Mouse (Mus musculus) activated CD4-positive, CD25-positive, alpha-beta regulatory T cell, adult 4 months (primary cell): Measurements from ENCODE around the gene Gm4763. TPM values are rescaled to one million over a fixed set of nuclear protein-coding genes. Genes with fewer than 3 reads are reported as not detected.

Experiments
- polyA plus RNA-seq, 2 experiments: library from polyadenylated mRNA; unstranded; fragments of 100-300 nt; shearing (Covaris generic); gene quantifications; one replicate each; pipeline ENCODE4 v1.2.1; 2017

The Gm4763 gene
- polyA plus RNA-seq, 2 experiments from 2014 or later: not detected

Other genes with a start within 250 kb of the Gm4763 start
- not detected for gene Cadm4, start 244.9 kb downstream of the Gm4763 start, polyA plus RNA-seq
- gene Zfp428, start 219.9 kb downstream of the Gm4763 start, polyA plus RNA-seq: not detected
- under 1 TPM in 1 of 2 experiments, not detected in 1; 0.17 TPM for gene AC161166.1, start 214.5 kb downstream of the Gm4763 start, polyA plus RNA-seq
- 1 to 10 TPM; 1.5 to 1.8 TPM for gene Irgq, start 196.2 kb downstream of the Gm4763 start, polyA plus RNA-seq
- gene Pinlyp, start 180.8 kb downstream of the Gm4763 start, polyA plus RNA-seq: not detected
- gene Xrcc1, start 180.6 kb downstream of the Gm4763 start, polyA plus RNA-seq: 10 to 100 TPM; 19.9 to 30.3 TPM
- 10 to 100 TPM; 19.0 to 21.6 TPM for gene Ethe1, start 139.4 kb downstream of the Gm4763 start, polyA plus RNA-seq
- under 1 TPM in 1 of 2 experiments, not detected in 1; 0.12 TPM for gene Zfp575, start 139.3 kb downstream of the Gm4763 start, polyA plus RNA-seq
- under 1 TPM; 0.25 to 0.73 TPM for gene Phldb3, start 116.1 kb downstream of the Gm4763 start, polyA plus RNA-seq
- not detected for gene Lypd3, start 90.4 kb downstream of the Gm4763 start, polyA plus RNA-seq
- not detected for gene Tex101, start 50.2 kb downstream of the Gm4763 start, polyA plus RNA-seq
- not detected for gene BC049730, start 17.7 kb downstream of the Gm4763 start, polyA plus RNA-seq
- under 1 TPM; 0.28 TPM for gene Cd177, start 33.4 kb upstream of the Gm4763 start, polyA plus RNA-seq
- not detected for gene Ceacam10, start 50.3 kb upstream of the Gm4763 start, polyA plus RNA-seq
- gene Gm9844, start 135.3 kb upstream of the Gm4763 start, polyA plus RNA-seq: 10 to 100 TPM; 17.0 to 65.7 TPM
- gene Lypd4, start 143.0 kb upstream of the Gm4763 start, polyA plus RNA-seq: not detected
- not detected for gene Dmrtc2, start 143.1 kb upstream of the Gm4763 start, polyA plus RNA-seq
- gene Rps19, start 157.5 kb upstream of the Gm4763 start, polyA plus RNA-seq: over 10,000 TPM; 11,194 to 11,919 TPM
- 10 to 100 TPM in 1 of 2 experiments, 1 to 10 TPM in 1; 1.7 to 22.3 TPM for gene Cd79a, start 170.5 kb upstream of the Gm4763 start, polyA plus RNA-seq
- gene Arhgef1, start 176.0 kb upstream of the Gm4763 start, polyA plus RNA-seq: 100 to 1,000 TPM; 164 to 173 TPM
- not detected for gene Gm4881, start 217.6 kb upstream of the Gm4763 start, polyA plus RNA-seq
- 100 to 1,000 TPM; 190 to 202 TPM for gene Rabac1, start 245.8 kb upstream of the Gm4763 start, polyA plus RNA-seq